Mouse (Mus musculus) cortical plate, adult 2 months (tissue): ENCODE measurements around the gene Evpl. TPM values are rescaled to one million over a fixed set of nuclear protein-coding genes. Genes with fewer than 3 reads are reported as not detected.
A peak's percentile ranks its signal among the peaks of the same experiment; 100 is the strongest.

ENCODE experiments used
- H3K27ac ChIP-seq: fragments of 200-500 bp; 2 replicates; pipeline ENCODE4 v1.5.1; 2012; ENCODE audit warnings: low read length, control low read depth, inconsistent platforms; ENCODE audit not compliant: insufficient read depth
- H3K4me1 ChIP-seq: fragments of 200-500 bp; 2 replicates; pipeline ENCODE4 v1.6.1; 2011; ENCODE audit warnings: low read length; ENCODE audit not compliant: control insufficient read depth, insufficient read depth
- H3K4me3 ChIP-seq: fragments of 200-500 bp; 2 replicates; pipeline ENCODE4 v1.5.1; 2011; ENCODE audit warnings: mild to moderate bottlenecking, low read length, control low read depth; ENCODE audit not compliant: insufficient read depth
- CTCF ChIP-seq: fragments of 200-500 bp; IDR thresholded peaks from 2 replicates; pipeline ENCODE4 v1.5.1; 2011; ENCODE audit warnings: mild to moderate bottlenecking, control low read depth, low read length; ENCODE audit not compliant: insufficient read depth; ENCODE audit errors: extremely low read depth
- POLR2A ChIP-seq: fragments of 200-500 bp; IDR thresholded peaks from 2 replicates; pipeline ENCODE4 v1.6.1; 2011; ENCODE audit warnings: mild to moderate bottlenecking, low read length, control low read depth; ENCODE audit not compliant: insufficient read depth; ENCODE audit errors: extremely low read depth
- polyA plus RNA-seq: library from polyadenylated mRNA; depleted of rRNA; stranded (reverse); fragments of >200 nt; gene quantifications from 2 replicates; pipeline ENCODE4 v1.2.3, GENCODE M21; 2012

The Evpl gene
- polyA plus RNA-seq, 1 experiment: 1.0 TPM

GRCm38 (mm10) chr11:116239797-116240196, 1.9 kb upstream of the Evpl start:
- Histone ChIP-seq H3K4me1 (no peaks in the 10 kb centered on the region), H3K4me3 (no peak overlapping the region)

GRCm38 (mm10) chr11:116234901-116235300, 3.0 kb downstream of the Evpl start:
- TF ChIP-seq POLR2A: no peak

More at GRCm38 (mm10) chr11:116239797-116240196, 1.9 kb upstream of the Evpl start:
- no peak overlapping the region for H3K27ac ChIP-seq
- no peak for TF ChIP-seq POLR2A
- TF ChIP-seq CTCF: no peak

GRCm38 (mm10) chr11:116232427-116232826, 5.5 kb downstream of the Evpl start:
- TF ChIP-seq CTCF (no peak), POLR2A (no peak)
- H3K4me3 ChIP-seq: 0 out of 2 replicates have a peak overlapping the region, but pooled peaks have one; percentile 3

More at GRCm38 (mm10) chr11:116234901-116235300, 3.0 kb downstream of the Evpl start:
- H3K27ac ChIP-seq: no peak overlapping the region
- no peak overlapping the region for H3K4me3 ChIP-seq
- no peaks in the 10 kb centered on the region for H3K4me1 ChIP-seq

DNA sequence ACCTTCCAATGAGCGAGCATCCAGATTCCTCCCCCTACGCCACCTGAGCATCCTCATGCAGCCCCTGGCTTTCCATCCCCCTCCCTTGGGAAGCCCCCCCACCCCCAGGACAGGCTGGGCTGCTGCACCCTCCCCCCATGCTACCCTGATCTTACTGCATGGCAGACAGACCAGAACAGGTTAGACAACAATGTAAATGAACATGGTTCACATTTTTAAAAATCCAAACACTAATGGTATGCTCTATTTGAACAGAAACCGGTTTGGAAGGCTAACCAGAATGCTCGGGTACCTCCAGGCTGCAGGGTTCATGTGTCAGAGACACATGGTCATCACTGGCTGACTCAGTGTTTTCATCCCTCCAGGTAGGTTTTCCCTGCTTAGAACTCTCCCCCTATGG, 9.2 kb downstream of the Evpl start:
- Histone ChIP-seq H3K4me3 (no peak overlapping the region), H3K27ac (no peak overlapping the region), H3K4me1 (no peaks in the 10 kb centered on the region)
- TF ChIP-seq CTCF: no peak
- TF ChIP-seq POLR2A: no peak

More at GRCm38 (mm10) chr11:116232427-116232826, 5.5 kb downstream of the Evpl start:
- Histone ChIP-seq H3K27ac (no peak overlapping the region), H3K4me1 (no peaks in the 10 kb centered on the region)

DNA sequence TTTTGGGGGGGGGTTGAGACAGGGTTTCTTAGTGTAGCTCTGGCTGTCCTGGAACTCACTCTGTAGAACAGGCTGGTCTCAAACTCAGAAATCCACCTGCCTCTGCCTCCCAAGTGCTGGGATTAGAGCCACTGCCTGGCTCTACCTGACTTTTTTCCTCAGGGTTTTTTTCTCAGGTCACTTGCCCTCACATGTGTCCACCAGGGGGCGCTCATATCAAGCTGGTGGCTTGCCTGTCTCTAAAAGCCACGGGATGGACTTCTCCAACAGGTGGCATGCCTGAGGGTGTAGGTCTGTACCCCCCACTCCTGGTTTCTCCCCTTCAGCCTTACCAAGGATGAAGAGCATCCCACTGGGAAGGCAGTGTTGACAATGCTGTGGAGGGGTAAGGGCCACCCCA, 11.5 kb downstream of the Evpl start:
- Histone ChIP-seq H3K4me3 (no peak overlapping the region), H3K27ac (no peak overlapping the region), H3K4me1 (no peaks in the 10 kb centered on the region)
- TF ChIP-seq CTCF (peak; percentile 76), POLR2A (no peak)

- TF ChIP-seq CTCF (no peak), POLR2A (no peak)
- Histone ChIP-seq H3K4me1 (peaks cover 5% of the 10 kb centered on the region; the same call in 1 of the 2 replicates), H3K27ac (no peak overlapping the region), H3K4me3 (peak overlapping the region; percentile 5; the same call in 1 of the 2 replicates)
These were observed 15.2 kb downstream of the Evpl start for GRCm38 (mm10) chr11:116222740-116223059.

DNA sequence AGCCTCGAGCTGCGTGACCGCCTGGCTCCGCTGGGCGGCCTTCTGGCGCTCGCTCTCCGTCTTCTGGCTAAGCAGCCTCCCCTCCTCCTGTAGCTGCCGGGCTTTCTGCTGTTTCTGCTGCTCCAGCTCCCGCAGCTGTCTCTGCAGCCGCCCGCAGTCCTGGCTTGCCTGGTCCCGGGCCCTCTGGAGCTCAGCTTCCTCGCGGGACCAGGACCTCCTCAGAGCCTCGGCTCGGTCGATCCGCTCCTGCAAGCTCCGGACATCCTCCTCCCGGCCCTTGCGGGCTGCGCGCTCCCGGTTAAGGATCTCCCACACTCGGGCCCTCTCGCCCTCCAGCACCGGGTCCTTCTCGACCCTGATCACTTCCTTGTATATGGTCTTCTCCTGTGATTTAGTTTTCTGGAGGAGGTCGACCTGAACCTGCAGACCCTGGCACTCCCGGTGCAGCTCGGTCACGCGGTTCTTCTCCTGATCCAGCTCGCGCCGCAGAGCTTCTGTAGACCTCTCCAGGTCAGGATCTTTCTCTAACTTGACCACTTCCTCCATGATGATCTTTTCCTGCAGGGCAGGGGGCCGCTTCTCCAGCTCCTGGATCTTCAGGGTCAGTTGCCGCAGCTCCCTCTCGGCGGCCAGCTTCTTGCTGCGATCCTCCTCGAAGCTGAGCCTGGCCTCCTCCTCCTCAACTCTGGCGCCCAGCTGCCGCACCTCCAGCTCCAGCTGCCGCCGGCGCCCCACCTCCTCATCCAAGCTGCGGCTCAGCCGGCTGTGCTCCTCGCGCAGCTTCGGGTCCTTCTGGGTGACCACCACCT, 15.7 kb downstream of the Evpl start:
- peak overlapping the region; percentile 5; the same call in 1 of the 2 replicates for H3K4me3 ChIP-seq
- TF ChIP-seq POLR2A: no peak
- TF ChIP-seq CTCF: no peak
- peaks cover 5% of the 10 kb centered on the region; the same call in 1 of the 2 replicates for H3K4me1 ChIP-seq
- no peak overlapping the region for H3K27ac ChIP-seq

- no peak for TF ChIP-seq POLR2A
- TF ChIP-seq CTCF: peak; percentile 64
- H3K4me1 ChIP-seq: peaks cover 5% of the 10 kb centered on the region; the same call in 1 of the 2 replicates
- H3K4me3 ChIP-seq: no peak overlapping the region
- H3K27ac ChIP-seq: no peak overlapping the region
These were observed 18.0 kb downstream of the Evpl start for GRCm38 (mm10) chr11:116219885-116220284.

DNA sequence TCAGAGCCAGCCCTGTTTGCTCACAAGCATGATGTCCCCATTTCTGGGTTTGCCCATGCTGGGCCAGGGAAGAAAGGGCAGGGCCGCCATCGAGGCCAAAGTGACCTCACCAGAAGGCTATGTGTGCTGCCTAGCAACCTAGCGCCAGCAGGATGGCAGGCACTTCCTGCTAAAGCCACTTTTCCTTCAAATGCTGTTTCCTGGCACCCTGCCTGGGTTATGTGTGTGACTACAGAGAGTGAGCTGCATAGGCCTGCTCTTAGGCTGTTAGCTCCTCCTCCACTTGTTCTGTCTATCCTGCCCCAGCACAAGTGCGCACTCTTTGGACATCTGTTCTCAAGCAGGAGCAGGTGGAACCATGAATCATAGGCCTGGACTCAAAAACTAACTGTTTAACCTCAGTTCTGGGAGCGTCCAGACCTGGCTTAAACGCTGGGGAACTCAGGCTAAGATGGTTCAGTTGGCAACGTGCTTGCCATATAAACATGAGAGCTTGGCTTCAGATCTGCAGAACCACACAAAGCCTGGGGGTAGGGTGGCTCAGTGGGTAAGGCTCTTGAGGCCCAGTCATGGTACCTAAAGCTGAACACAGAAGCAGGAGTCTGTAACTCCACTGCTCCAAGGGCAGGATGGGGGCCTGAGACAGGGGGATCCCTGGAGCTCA, 19.0 kb downstream of the Evpl start:
- Histone ChIP-seq H3K4me1 (peaks cover 5% of the 10 kb centered on the region; the same call in 1 of the 2 replicates), H3K27ac (peak overlapping the region; percentile 71), H3K4me3 (no peak overlapping the region)
- TF ChIP-seq CTCF: no peak
- TF ChIP-seq POLR2A: no peak
